Mouse (Mus musculus) ES-E14 (cell line): ENCODE data around the gene 1700025G04Rik. TPM values are rescaled to one million over a fixed set of nuclear protein-coding genes. Genes with fewer than 3 reads are reported as not detected.

Experiments used
- DNase-seq: peaks from one replicate; pipeline ENCODE4 v3.0.0-alpha.2; 2013; ENCODE audit warnings: low read depth, low spot score
- H3K27ac ChIP-seq: 2 replicates; pipeline ENCODE4 v1.5.1; 2012; ENCODE audit warnings: low read depth, mild to moderate bottlenecking, low read length, moderate library complexity, mixed read lengths; ENCODE audit not compliant: poor library complexity, insufficient read depth, severe bottlenecking
- H3K36me3 ChIP-seq: 2 replicates; pipeline ENCODE4 v1.6.1; 2012; ENCODE audit warnings: mild to moderate bottlenecking, low read length, moderate library complexity, mixed read lengths; ENCODE audit not compliant: control insufficient read depth, poor library complexity, insufficient read depth, severe bottlenecking
- H3K4me1 ChIP-seq, 2 experiments: fragments of 150-350 bp in 1 of 2; sonication (generic) in 1 of 2; 2 replicates each; pipeline ENCODE4 v1.6.1; 2012; ENCODE audit warnings: low read length in 2 of 2, mild to moderate bottlenecking in 1 of 2, mixed read lengths in 1 of 2; ENCODE audit not compliant: control insufficient read depth in 2 of 2, insufficient read depth in 2 of 2, poor library complexity in 1 of 2
- H3K4me3 ChIP-seq, 2 experiments: fragments of 150-350 bp in 1 of 2; sonication (generic) in 1 of 2; 2 replicates each; pipeline ENCODE4 v1.5.1; 2012; ENCODE audit warnings: low read length in 2 of 2, low read depth in 1 of 2, mild to moderate bottlenecking in 1 of 2, mixed read lengths in 1 of 2; ENCODE audit not compliant: insufficient read depth in 1 of 2, poor library complexity in 1 of 2, severe bottlenecking in 1 of 2
- H3K9ac ChIP-seq: 2 replicates; pipeline ENCODE4 v1.6.1; 2012; ENCODE audit warnings: low read depth, mild to moderate bottlenecking, low read length, mixed read lengths; ENCODE audit not compliant: poor library complexity, insufficient read depth, severe bottlenecking
- H3K9me3 ChIP-seq: fragments of 150-350 bp; sonication (generic); 2 replicates; pipeline ENCODE4 v1.6.1; 2012; ENCODE audit warnings: low read depth, mild to moderate bottlenecking, low read length; ENCODE audit not compliant: control insufficient read depth, insufficient read depth
- CHD2 ChIP-seq: IDR thresholded peaks from 2 replicates; pipeline ENCODE4 v1.6.1; 2014; ENCODE audit warnings: mild to moderate bottlenecking, low read depth, low read length, inconsistent platforms
- HCFC1 ChIP-seq: IDR thresholded peaks from 2 replicates; pipeline ENCODE4 v1.6.1; 2012; ENCODE audit warnings: low read length, inconsistent platforms, borderline replicate concordance; ENCODE audit not compliant: insufficient read depth
- MAFK ChIP-seq: IDR thresholded peaks from 2 replicates; pipeline ENCODE4 v1.6.1; 2014; ENCODE audit warnings: mild to moderate bottlenecking, low read depth, low read length, inconsistent platforms; ENCODE audit not compliant: insufficient read depth
- ZC3H11A ChIP-seq: IDR thresholded peaks from 2 replicates; pipeline ENCODE4 v1.6.1; 2012; ENCODE audit warnings: low read depth, mild to moderate bottlenecking, inconsistent platforms, low read length, borderline replicate concordance
- ZNF384 ChIP-seq: IDR thresholded peaks from 2 replicates; pipeline ENCODE4 v1.6.1; 2012; ENCODE audit warnings: low read depth, low read length, inconsistent platforms
- in situ Hi-C, 2 experiments: fragments of 600-800 bp; cut with MboI; formaldehyde crosslinking; loops; one replicate each; pipeline ENCODE4 v1.15.1; 2025; ENCODE audit warnings: low sequenced_read_pairs in 2 of 2, inconsistent platforms in 1 of 2; ENCODE audit not compliant: unreplicated experiment in 2 of 2
- total RNA-seq: library from RNA; depleted of rRNA; stranded (reverse); fragments of 300-350 nt; gene quantifications from 2 replicates; pipeline ENCODE4 v1.2.3, GENCODE M21; 2012

The 1700025G04Rik gene
- total RNA-seq, 1 experiment = 2.1 TPM

- TF ChIP-seq ZNF384 = no peak
- no peak for TF ChIP-seq ZC3H11A
- no peak for TF ChIP-seq CHD2
- no peak for TF ChIP-seq HCFC1
- no peak for TF ChIP-seq MAFK
- in situ Hi-C loops = no loop called here
- no peaks in the 10 kb centered on the region for H3K4me1 ChIP-seq
- no peak overlapping the region for H3K27ac ChIP-seq
- H3K36me3 ChIP-seq = no peaks in the 10 kb centered on the region
- no peak overlapping the region for H3K9ac ChIP-seq
- no peak for DNase-seq
- H3K4me3 ChIP-seq = no peak overlapping the region
- H3K9me3 ChIP-seq = no peaks in the 10 kb centered on the region
Measured at GRCm38 (mm10) chr1:152050037-152050436, 39.9 kb downstream of the 1700025G04Rik start.

DNA sequence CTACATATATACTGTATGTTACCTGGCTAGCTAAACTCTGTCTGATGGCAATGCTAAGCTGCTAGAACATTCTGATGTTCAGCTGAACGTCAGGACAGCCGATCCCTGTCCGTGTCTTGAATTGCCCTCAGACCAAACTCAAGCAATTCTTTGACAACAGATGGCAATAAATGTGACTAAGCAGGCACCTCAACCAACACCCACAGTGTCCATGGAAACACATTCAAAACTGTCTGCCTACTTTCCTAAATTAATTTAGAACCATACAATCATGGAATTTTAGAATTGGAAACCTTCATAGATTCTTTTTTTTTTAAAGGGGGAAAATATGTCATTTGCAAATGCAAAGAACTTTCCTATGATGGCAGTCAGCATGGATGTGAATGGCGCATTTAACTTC lies 41.6 kb downstream of the 1700025G04Rik start:
- TF ChIP-seq HCFC1 (no peak), MAFK (no peak), ZC3H11A (no peak), CHD2 (no peak), ZNF384 (no peak)
- in situ Hi-C loops = no loop called here
- Histone ChIP-seq H3K9ac (no peak overlapping the region), H3K27ac (no peak overlapping the region), H3K4me1 (no peaks in the 10 kb centered on the region), H3K36me3 (no peaks in the 10 kb centered on the region), H3K4me3 (no peak overlapping the region), H3K9me3 (no peaks in the 10 kb centered on the region)
- DNase-seq = no peak

DNA sequence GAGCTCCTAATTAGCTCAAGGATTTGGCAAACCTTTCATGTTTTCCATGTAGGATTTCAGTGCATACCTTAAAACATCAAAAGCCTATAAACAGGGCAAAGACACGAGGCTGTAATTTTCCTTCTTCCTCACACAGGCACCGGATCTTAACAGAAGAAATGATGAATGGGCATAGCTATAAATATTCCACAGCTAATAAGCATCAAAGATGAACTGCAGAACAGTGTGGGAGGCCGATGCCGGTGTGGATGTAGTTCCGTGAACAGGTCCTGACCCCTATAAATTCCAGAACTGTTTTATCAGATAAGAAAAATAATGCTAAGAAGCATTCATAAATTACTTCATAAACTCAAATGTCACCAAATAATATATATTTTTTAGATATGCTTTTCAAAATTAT lies 42.5 kb downstream of the 1700025G04Rik start:
- H3K9me3 ChIP-seq = no peaks in the 10 kb centered on the region
- no peaks in the 10 kb centered on the region for H3K36me3 ChIP-seq
- TF ChIP-seq MAFK (no peak), HCFC1 (no peak), CHD2 (no peak), ZC3H11A (no peak), ZNF384 (no peak)
- H3K4me3 ChIP-seq = no peak overlapping the region
- H3K9ac ChIP-seq = no peak overlapping the region
- in situ Hi-C loops = no loop called here
- H3K4me1 ChIP-seq = no peaks in the 10 kb centered on the region
- DNase-seq = no peak
- H3K27ac ChIP-seq = no peak overlapping the region

- 0 out of 4 replicates have a peak, but pooled peaks cover 0 to 2% of the 10 kb centered on the region in 2 experiments for H3K4me1 ChIP-seq
- TF ChIP-seq HCFC1 = no peak
- TF ChIP-seq ZC3H11A = no peak
- no peak for TF ChIP-seq CHD2
- TF ChIP-seq MAFK = no peak
- TF ChIP-seq ZNF384 = no peak
- no peaks in the 10 kb centered on the region for H3K9me3 ChIP-seq
- H3K4me3 ChIP-seq = no peak overlapping the region
- in situ Hi-C loops = no loop called here
- no peak for DNase-seq
- no peak overlapping the region for H3K27ac ChIP-seq
- no peaks in the 10 kb centered on the region for H3K36me3 ChIP-seq
- no peak overlapping the region for H3K9ac ChIP-seq
Measured at GRCm38 (mm10) chr1:152043453-152043852, 46.5 kb downstream of the 1700025G04Rik start.

DNA sequence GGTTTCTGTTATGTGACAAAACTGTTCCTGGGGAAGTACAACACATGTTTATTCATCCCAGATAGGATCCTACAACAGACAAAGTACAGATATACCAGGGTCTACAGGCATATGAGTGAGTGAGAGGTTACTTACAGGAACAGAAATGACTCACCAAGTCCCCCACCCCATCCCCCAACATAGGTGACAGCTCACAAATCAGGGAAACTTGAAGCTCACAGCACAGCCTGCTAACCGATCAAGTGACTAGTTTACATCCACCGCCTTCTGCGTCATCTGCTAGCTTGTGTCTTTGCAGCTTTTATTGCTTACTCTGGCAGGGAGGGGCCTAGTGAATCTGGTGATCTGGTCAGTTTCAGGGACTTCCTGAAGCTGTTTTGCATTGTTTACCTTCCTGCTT lies 47.5 kb downstream of the 1700025G04Rik start:
- in situ Hi-C loops = no loop called here
- Histone ChIP-seq H3K36me3 (no peaks in the 10 kb centered on the region), H3K4me3 (no peak overlapping the region), H3K27ac (no peak overlapping the region), H3K9me3 (no peaks in the 10 kb centered on the region), H3K9ac (no peak overlapping the region), H3K4me1 (peaks cover 0 to 4% of the 10 kb centered on the region in 2 experiments; a peak in 1 of 4 replicates)
- TF ChIP-seq HCFC1 = no peak
- no peak for TF ChIP-seq CHD2
- no peak for DNase-seq
